ENCODE assay signal across 18 mouse cellular contexts in the genomic region with DNA sequence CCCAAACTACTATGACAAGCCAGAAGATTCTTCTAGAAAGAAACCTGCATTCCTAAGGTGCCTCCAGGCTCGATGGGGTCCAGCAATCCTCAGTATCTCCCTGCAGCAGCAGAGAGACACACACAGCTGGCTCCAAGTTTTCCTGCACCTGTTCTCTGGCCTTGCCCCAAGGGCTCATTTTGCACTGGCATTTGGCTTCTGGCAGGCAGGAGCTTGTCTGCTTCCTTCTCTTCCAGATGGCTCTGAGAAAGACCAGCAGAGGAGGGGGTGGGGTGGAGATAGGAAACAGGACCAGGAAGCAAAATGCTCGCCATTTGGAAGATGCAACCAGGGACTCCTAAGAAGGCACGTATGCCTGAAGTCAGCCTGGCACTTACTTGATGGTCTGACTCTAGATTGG. TPM values are rescaled to one million over a fixed set of nuclear protein-coding genes. Genes with fewer than 3 reads are reported as not detected.
DNase-seq lines count a peak whose midpoint lies in the region; ATAC-seq lines count a peak whose summit lies in the region.
"Had no signal": no experiment of that assay in that cellular context is flagged by ENCODE, and none has a peak within 500 bp of the region (broad histone marks: within the 10 kb centered on the region; RNA-seq: fewer than 3 reads in every experiment).

No protein-coding gene starts in this region.

- no peak overlapping the region for H3K4me2 ChIP-seq in hindbrain, embryonic 16.5 days (ENCODE audit: low read length)
- no peak overlapping the region for H3K4me2 ChIP-seq in hindbrain, embryonic 11.5 days (replicated peaks; ENCODE audit: low read depth, low read length)
- H3K4me2 ChIP-seq in forebrain, embryonic 11.5 days (ENCODE audit: low read depth, low read length, severe bottlenecking) = no peak overlapping the region
- H3K4me2 ChIP-seq: embryonic facial prominence, embryonic 13.5 days; forebrain, embryonic 12.5 days; heart, embryonic 13.5 days; limb, embryonic 12.5 days; neural tube, embryonic 15.5 days had no signal

- no peak for DNase-seq in hindbrain, embryonic 11.5 days (ENCODE audit: low spot score)
- DNase-seq in cerebellum, adult 11 months = peak; percentile 62
- peak; percentile 83 for DNase-seq in cerebellum, adult 9-10 months
- DNase-seq in gastrocnemius, postnatal 25 days = peak; percentile 58
- no peak for DNase-seq in forebrain, embryonic 11.5 days (ENCODE audit: low spot score)
- DNase-seq in heart, postnatal 36 days = no peak
- DNase-seq: lung, postnatal 10 days; right cerebral cortex, postnatal 4 days had no signal

- no peaks in the 10 kb centered on the region for H3K9me3 ChIP-seq in hindbrain, embryonic 16.5 days (ENCODE audit: control insufficient read depth, low read length)
- H3K9me3 ChIP-seq in hindbrain, embryonic 11.5 days (ENCODE audit: control insufficient read depth, low read length) = no peaks in the 10 kb centered on the region
- H3K9me3 ChIP-seq in forebrain, embryonic 11.5 days (ENCODE audit: control insufficient read depth, low read length) = no peaks in the 10 kb centered on the region
- H3K9me3 ChIP-seq: embryonic facial prominence, embryonic 13.5 days; forebrain, embryonic 12.5 days; heart, embryonic 13.5 days; limb, embryonic 12.5 days; neural tube, embryonic 15.5 days had no signal

- no peaks in the 10 kb centered on the region for H3K27me3 ChIP-seq in hindbrain, embryonic 16.5 days (replicated peaks; ENCODE audit: control insufficient read depth, insufficient read depth, low read length)
- H3K27me3 ChIP-seq in hindbrain, embryonic 11.5 days (ENCODE audit: control insufficient read depth, insufficient read depth, low read length) = no peaks in the 10 kb centered on the region
- no peaks in the 10 kb centered on the region for H3K27me3 ChIP-seq in forebrain, embryonic 11.5 days (ENCODE audit: control insufficient read depth, insufficient read depth, low read length)
- H3K27me3 ChIP-seq: embryonic facial prominence, embryonic 13.5 days; forebrain, embryonic 12.5 days; heart, embryonic 13.5 days; limb, embryonic 12.5 days; neural tube, embryonic 15.5 days had no signal

- 52% methylated on average over 3 of the region's 3 CpGs for WGBS in hindbrain, embryonic 16.5 days
- WGBS in hindbrain, embryonic 11.5 days = 74% methylated on average over 3 of the region's 3 CpGs
- 77% methylated on average over 3 of the region's 3 CpGs for WGBS in forebrain, embryonic 11.5 days

- H3K36me3 ChIP-seq in hindbrain, embryonic 16.5 days (ENCODE audit: control insufficient read depth, insufficient read depth, low read length) = no peaks in the 10 kb centered on the region; the same call in 1 of the 2 replicates
- H3K36me3 ChIP-seq in hindbrain, embryonic 11.5 days (ENCODE audit: control insufficient read depth, insufficient read depth, low read length) = no peaks in the 10 kb centered on the region
- H3K36me3 ChIP-seq in forebrain, embryonic 11.5 days (ENCODE audit: control insufficient read depth, insufficient read depth, low read length) = no peaks in the 10 kb centered on the region
- H3K36me3 ChIP-seq: embryonic facial prominence, embryonic 13.5 days; forebrain, embryonic 12.5 days; heart, embryonic 13.5 days; limb, embryonic 12.5 days; neural tube, embryonic 15.5 days had no signal

- peaks cover 13% of the 10 kb centered on the region for H3K4me1 ChIP-seq in hindbrain, embryonic 16.5 days (ENCODE audit: control insufficient read depth, insufficient read depth, low read depth, low read length)
- H3K4me1 ChIP-seq in hindbrain, embryonic 11.5 days (replicated peaks; ENCODE audit: control insufficient read depth, insufficient read depth, low read length) = 0 out of 2 replicates have a peak, but pooled peaks cover 5% of the 10 kb centered on the region
- no peaks in the 10 kb centered on the region for H3K4me1 ChIP-seq in forebrain, embryonic 11.5 days (replicated peaks; ENCODE audit: control insufficient read depth, insufficient read depth, low read length)
- H3K4me1 ChIP-seq: heart, embryonic 13.5 days; limb, embryonic 12.5 days had no signal

- peak; percentile 19; the same call in 1 of the 2 replicates for ATAC-seq in hindbrain, embryonic 16.5 days
- no peak for ATAC-seq in hindbrain, embryonic 11.5 days (ENCODE audit: low FRiP score)
- ATAC-seq in forebrain, embryonic 11.5 days (replicated peaks; ENCODE audit: low FRiP score) = no peak
- ATAC-seq: CD4-positive, CD25-positive, alpha-beta regulatory T cell, adult 4 months; intestine, postnatal 0 days had no signal

- intact Hi-C loops in heart, postnatal 36 days (cut with DNase I) = no loop called here

- no peak overlapping the region for H3K27ac ChIP-seq in hindbrain, embryonic 16.5 days (ENCODE audit: low read depth, low read length)
- H3K27ac ChIP-seq in hindbrain, embryonic 11.5 days (ENCODE audit: low read depth, low read length) = no peak overlapping the region
- H3K27ac ChIP-seq in forebrain, embryonic 11.5 days (ENCODE audit: low read depth, low read length) = no peak overlapping the region
- H3K27ac ChIP-seq: embryonic facial prominence, embryonic 13.5 days; forebrain, embryonic 12.5 days; heart, embryonic 13.5 days; limb, embryonic 12.5 days; liver, embryonic 14.5 days; neural tube, embryonic 15.5 days had no signal

- no peak overlapping the region for H3K4me3 ChIP-seq in hindbrain, embryonic 16.5 days (ENCODE audit: low read length)
- no peak overlapping the region for H3K4me3 ChIP-seq in hindbrain, embryonic 11.5 days (ENCODE audit: low read depth, low read length)
- no peak overlapping the region for H3K4me3 ChIP-seq in forebrain, embryonic 11.5 days (ENCODE audit: low read depth, low read length)
- H3K4me3 ChIP-seq: embryonic facial prominence, embryonic 13.5 days; forebrain, embryonic 12.5 days; heart, embryonic 13.5 days; limb, embryonic 12.5 days; neural tube, embryonic 15.5 days had no signal

- H3K9ac ChIP-seq in hindbrain, embryonic 16.5 days (ENCODE audit: low read depth, low read length) = no peak overlapping the region
- H3K9ac ChIP-seq in hindbrain, embryonic 11.5 days (ENCODE audit: low read depth, low read length) = no peak overlapping the region
- no peak overlapping the region for H3K9ac ChIP-seq in forebrain, embryonic 11.5 days (ENCODE audit: low read length)
- H3K9ac ChIP-seq: embryonic facial prominence, embryonic 13.5 days; forebrain, embryonic 12.5 days; heart, embryonic 13.5 days; limb, embryonic 12.5 days; liver, embryonic 14.5 days; neural tube, embryonic 15.5 days had no signal

RNA-seq across cellular contexts. Expression of a gene that starts 15.1 kb away (rescaled TPM):
- 5.1 and 7.2 TPM in 2 replicates for polyA plus RNA-seq in hindbrain, embryonic 16.5 days (2015; fragmentation: Nextera tagmentation; extraction: Ambion mirVana)
- 9.3 and 11.0 TPM in 2 replicates for polyA plus RNA-seq in hindbrain, embryonic 11.5 days (2014; fragmentation: Nextera tagmentation; extraction: Ambion mirVana)
- 1 to 10 TPM; 1.1 to 2.5 TPM for total RNA-seq in gastrocnemius, postnatal 25 days (2021)
- 4.5 and 6.3 TPM in 2 replicates for polyA plus RNA-seq in forebrain, embryonic 11.5 days (2014; fragmentation: Nextera tagmentation; extraction: Ambion mirVana)
- total RNA-seq in heart, postnatal 36 days (2021) = 1 to 10 TPM; 3.1 to 3.4 TPM
- total RNA-seq: MEL had no signal

Comparison
In these comparisons a context has a peak if more than half of its experiments do, and no peak if none do; other contexts are left out.
1. DNase-seq: peak in cerebellum, adult 11 months (single experiment), cerebellum, adult 9-10 months (single experiment) and gastrocnemius, postnatal 25 days (single experiment); none in hindbrain, embryonic 11.5 days (single experiment), forebrain, embryonic 11.5 days (single experiment) and heart, postnatal 36 days (0 of 2).